Mouse (Mus musculus) midbrain, embryonic 16.5 days (tissue): ENCODE measurements at regions not wholly inside any gene's neighbourhood (a gene's known extent, or its start where the extent isn't known, plus 50 kb on each side); places are given as distances from the start of the nearest gene placed in this dataset.

Experiments
- ATAC-seq: fragments of 200-750 bp; cut with Nextera tagmentation; 2 replicates; pipeline ENCODE4 v1.8.0; 2017; ENCODE audit warnings: moderate TSS enrichment
- H3K27ac ChIP-seq: fragments of 300-500 bp; sonication (generic); 2 replicates; pipeline ENCODE4 v1.5.1; 2014; ENCODE audit warnings: mild to moderate bottlenecking, low read length, mixed read lengths
- H3K27me3 ChIP-seq: fragments of 300-500 bp; sonication (generic); 2 replicates; pipeline ENCODE4 v1.6.1; 2014; ENCODE audit warnings: low read depth, low read length, mixed read lengths; ENCODE audit not compliant: control insufficient read depth, insufficient read depth
- H3K36me3 ChIP-seq: fragments of 300-500 bp; sonication (generic); 2 replicates; pipeline ENCODE4 v1.6.1; 2014; ENCODE audit warnings: mild to moderate bottlenecking, low read length, moderate library complexity, mixed read lengths; ENCODE audit not compliant: control insufficient read depth, insufficient read depth
- H3K4me1 ChIP-seq: fragments of 300-500 bp; sonication (generic); 2 replicates; pipeline ENCODE4 v1.6.1; 2014; ENCODE audit warnings: mild to moderate bottlenecking, low read length, mixed read lengths; ENCODE audit not compliant: control insufficient read depth, insufficient read depth
- H3K4me2 ChIP-seq: fragments of 300-500 bp; sonication (generic); 2 replicates; pipeline ENCODE4 v1.6.1; 2014; ENCODE audit warnings: mild to moderate bottlenecking, low read length, mixed read lengths
- H3K4me3 ChIP-seq: fragments of 300-500 bp; sonication (generic); 2 replicates; pipeline ENCODE4 v1.5.1; 2014; ENCODE audit warnings: low read depth, mild to moderate bottlenecking, low read length, moderate library complexity, mixed read lengths
- H3K9ac ChIP-seq: fragments of 300-500 bp; sonication (generic); 2 replicates; pipeline ENCODE4 v1.6.1; 2014; ENCODE audit warnings: low read depth, low read length, mixed read lengths
- H3K9me3 ChIP-seq: fragments of 300-500 bp; sonication (generic); replicated peaks from 2 replicates; pipeline ENCODE4 v1.6.1; 2014; ENCODE audit warnings: mild to moderate bottlenecking, low read length, mixed read lengths; ENCODE audit not compliant: control insufficient read depth, poor library complexity, severe bottlenecking
- WGBS: fragments of 180-500 bp; shearing (Covaris S2); extraction: QIAGEN DNeasy Blood & Tissue Kit; methylation state at CpG from one replicate; pipeline ENCODE4 v1.1.7; 2014; 5-methylcytosine and 5-hydroxymethylcytosine counted together

DNA sequence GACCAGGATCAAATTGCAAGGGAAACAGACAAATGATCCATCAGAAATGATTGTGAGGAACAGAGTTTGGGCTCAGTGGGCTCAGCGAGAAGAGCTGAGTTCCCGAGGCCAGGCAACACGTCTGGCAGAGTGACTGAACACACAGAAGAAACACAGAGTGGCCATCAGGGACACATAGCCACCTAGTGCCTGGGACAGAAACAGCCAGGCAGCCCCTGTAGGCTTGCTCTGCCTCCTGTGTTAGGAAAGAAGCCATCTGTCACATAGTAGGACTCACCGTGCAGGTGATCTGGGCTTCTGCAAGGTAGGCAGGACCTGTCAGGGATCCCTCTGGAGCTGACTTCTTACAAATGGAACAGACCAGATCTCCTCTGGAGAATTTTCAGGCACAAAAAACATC, 383.4 kb downstream of the Gm45692 start:
- Histone ChIP-seq H3K27me3 (no peaks in the 10 kb centered on the region), H3K4me2 (no peak overlapping the region), H3K36me3 (no peaks in the 10 kb centered on the region), H3K4me3 (no peak overlapping the region), H3K4me1 (no peaks in the 10 kb centered on the region), H3K9me3 (no peaks in the 10 kb centered on the region), H3K27ac (no peak overlapping the region), H3K9ac (no peak overlapping the region)
- whole genome bisulfite sequencing: 63% methylated on average over 4 of the region's 4 CpGs
- ATAC-seq: no peak

DNA sequence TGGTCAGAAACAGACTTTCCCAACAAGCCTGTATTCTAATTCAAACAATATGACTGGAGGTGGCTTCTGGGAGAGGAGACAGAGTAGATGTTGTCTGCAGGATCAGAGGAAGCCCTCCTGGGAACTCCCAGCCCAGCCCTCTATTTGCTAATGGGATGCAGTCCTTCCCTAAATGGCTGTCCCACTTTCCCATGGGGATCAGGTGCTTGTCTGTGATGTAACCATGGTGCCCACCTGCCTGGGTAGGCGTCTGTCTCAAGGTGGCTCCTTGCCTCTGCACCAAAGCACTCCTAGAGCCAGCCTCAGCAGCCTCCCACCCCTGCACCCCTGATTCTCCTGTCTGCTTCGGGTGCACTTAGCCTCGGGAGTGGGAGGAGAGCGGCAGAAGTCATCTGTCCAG, 384.6 kb downstream of the Gm45692 start:
- no peak overlapping the region for H3K4me3 ChIP-seq
- no peak overlapping the region for H3K4me2 ChIP-seq
- H3K9ac ChIP-seq: no peak overlapping the region
- H3K9me3 ChIP-seq: no peaks in the 10 kb centered on the region
- WGBS: 88% methylated on average over 4 of the region's 4 CpGs
- H3K36me3 ChIP-seq: no peaks in the 10 kb centered on the region
- H3K27ac ChIP-seq: no peak overlapping the region
- H3K27me3 ChIP-seq: no peaks in the 10 kb centered on the region
- H3K4me1 ChIP-seq: peaks cover 2% of the 10 kb centered on the region; the same call in 1 of the 2 replicates
- ATAC-seq: no peak

DNA sequence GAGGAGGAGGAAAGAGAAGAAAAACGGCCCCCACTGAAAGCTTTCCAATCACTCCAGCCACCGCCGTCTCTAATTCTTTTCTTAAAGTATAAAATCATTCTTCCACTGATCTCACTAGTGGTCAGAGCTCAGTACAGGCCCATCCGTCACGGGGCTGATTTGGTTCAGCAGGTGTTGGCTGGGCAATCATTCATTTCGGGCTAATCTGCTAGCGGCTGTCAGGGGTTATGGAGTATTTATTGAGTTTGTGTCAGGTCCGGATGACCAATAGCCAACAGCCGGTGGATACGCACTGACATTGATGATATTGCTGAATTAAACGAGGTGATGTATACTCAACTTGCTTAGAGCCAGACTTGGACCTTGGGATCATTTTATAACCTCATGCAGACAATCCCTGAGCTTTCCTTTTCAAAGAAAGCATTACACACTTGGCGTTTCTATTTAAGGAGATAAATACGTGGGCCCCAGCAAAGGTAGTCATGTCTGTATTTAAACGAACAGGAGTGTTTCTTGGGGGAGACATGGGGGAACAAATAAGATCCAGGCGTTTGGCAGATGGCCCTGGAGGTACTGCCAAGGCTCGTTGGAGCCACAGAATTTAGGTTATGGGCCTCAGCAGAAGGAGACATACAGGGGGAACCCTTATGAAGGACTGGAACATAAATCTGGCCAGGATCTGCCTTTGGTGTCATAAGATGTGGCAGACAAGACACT, 385.1 kb downstream of the Gm45692 start:
- 71% methylated on average over 16 of the region's 16 CpGs for WGBS
- Histone ChIP-seq H3K9me3 (no peaks in the 10 kb centered on the region), H3K27ac (no peak overlapping the region), H3K4me2 (no peak overlapping the region), H3K4me3 (no peak overlapping the region), H3K27me3 (no peaks in the 10 kb centered on the region), H3K4me1 (peaks cover 2% of the 10 kb centered on the region; the same call in 1 of the 2 replicates), H3K36me3 (no peaks in the 10 kb centered on the region), H3K9ac (no peak overlapping the region)
- ATAC-seq: no peak

DNA sequence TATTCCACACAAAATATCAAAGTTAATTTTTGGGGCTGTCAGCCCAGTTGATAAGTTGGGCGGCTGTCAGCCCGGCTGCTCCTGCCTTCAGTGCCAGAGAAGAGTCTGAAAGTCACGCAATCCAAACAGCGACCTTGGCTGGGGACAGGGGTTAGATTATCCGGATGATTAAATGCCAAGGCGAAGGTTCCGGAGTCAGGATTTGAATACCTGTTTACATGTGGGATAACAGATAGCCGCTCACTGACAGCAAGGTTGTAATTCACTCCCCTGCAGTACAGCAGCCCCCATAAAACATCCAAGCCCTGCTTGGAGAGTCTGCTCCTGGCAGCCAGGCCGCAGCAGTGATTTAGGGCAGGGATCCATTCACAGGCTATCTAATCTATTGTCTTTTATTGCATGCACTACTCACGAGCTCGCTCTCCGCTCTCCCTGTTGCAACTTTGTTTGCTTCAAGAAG, 388.3 kb downstream of the Gm45692 start:
- Histone ChIP-seq H3K4me2 (no peak overlapping the region), H3K27me3 (no peaks in the 10 kb centered on the region), H3K27ac (no peak overlapping the region), H3K9ac (no peak overlapping the region), H3K36me3 (no peaks in the 10 kb centered on the region), H3K4me1 (peaks cover 2% of the 10 kb centered on the region; the same call in 1 of the 2 replicates), H3K4me3 (no peak overlapping the region), H3K9me3 (no peaks in the 10 kb centered on the region)
- WGBS: 49% methylated on average over 12 of the region's 12 CpGs
- ATAC-seq: no peak

DNA sequence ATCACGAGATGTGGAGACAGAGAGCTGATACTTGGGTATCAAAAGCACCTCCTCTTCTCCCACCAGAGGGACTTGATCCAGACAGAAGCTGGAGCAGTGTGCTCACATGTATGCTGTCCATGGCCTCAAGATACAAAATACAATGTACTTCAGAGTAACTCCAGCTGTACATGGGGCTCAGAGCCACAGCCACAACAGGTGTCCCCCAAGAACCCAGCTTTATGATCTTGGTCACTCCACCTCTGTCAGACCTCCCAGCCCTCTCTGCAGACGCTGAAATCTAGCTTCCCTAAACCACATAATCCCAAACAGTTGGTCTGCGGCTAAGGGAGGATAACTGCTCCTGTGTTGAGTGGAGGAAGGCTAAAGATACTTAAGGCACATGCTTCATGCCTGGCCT, 389.9 kb downstream of the Gm45692 start:
- no peaks in the 10 kb centered on the region for H3K9me3 ChIP-seq
- no peak overlapping the region for H3K4me2 ChIP-seq
- no peaks in the 10 kb centered on the region for H3K36me3 ChIP-seq
- H3K27me3 ChIP-seq: no peaks in the 10 kb centered on the region
- no peak overlapping the region for H3K4me3 ChIP-seq
- no peak for ATAC-seq
- 75% methylated on average over 3 of the region's 3 CpGs for whole genome bisulfite sequencing
- peaks cover 2% of the 10 kb centered on the region; the same call in 1 of the 2 replicates for H3K4me1 ChIP-seq
- no peak overlapping the region for H3K9ac ChIP-seq
- H3K27ac ChIP-seq: no peak overlapping the region

DNA sequence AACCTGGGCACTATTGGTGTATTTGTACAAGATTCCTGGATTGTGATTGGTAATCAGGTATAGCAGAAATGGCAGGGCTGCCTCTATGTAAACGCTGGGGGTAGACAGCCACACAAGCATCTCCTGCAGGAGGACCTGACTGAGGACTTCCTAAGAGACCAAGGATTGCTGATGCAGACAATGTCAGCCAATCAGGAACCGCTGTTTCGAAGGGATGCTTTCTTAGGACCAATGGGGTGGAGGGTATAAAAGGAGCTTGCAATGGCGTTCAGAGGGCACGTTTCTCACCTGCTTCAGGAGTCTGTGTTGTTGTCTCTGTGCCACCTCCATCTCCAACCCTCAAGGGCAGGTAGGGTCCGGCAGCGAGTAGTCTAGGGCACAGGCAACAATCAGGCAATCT, 393.7 kb downstream of the Gm45692 start:
- H3K4me3 ChIP-seq: no peak overlapping the region

DNA sequence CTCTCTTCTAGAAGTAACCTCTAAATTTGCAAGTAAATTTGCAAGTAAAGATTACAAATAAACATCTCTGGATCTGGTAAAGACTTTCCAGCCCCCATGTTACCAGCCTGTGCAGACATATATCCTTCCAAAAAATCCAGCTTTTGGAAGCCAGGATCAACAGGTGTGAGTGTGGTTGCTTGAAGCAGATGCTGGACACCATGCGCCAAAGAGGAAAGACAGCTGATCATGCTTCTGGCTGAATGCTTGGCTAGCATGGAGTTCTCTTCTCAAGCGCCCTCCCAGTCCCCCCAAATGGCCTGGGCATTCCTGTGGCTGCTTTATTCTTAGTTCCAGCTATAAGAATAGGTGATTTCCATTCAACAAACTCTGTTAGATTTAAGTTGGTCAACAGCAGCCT, 404.9 kb downstream of the Gm45692 start:
- Histone ChIP-seq H3K4me2 (no peak overlapping the region), H3K27me3 (no peaks in the 10 kb centered on the region), H3K4me3 (no peak overlapping the region), H3K27ac (no peak overlapping the region), H3K4me1 (peaks cover 5% of the 10 kb centered on the region), H3K9ac (no peak overlapping the region), H3K36me3 (no peaks in the 10 kb centered on the region), H3K9me3 (no peaks in the 10 kb centered on the region)
- 91% methylated on average over 2 of the region's 2 CpGs for WGBS
- ATAC-seq: no peak

More for the DNA sequence above, 393.7 kb downstream of the Gm45692 start:
- no peaks in the 10 kb centered on the region; the same call in 1 of the 2 replicates for H3K4me1 ChIP-seq
- WGBS: 92% methylated on average over 7 of the region's 7 CpGs
- no peaks in the 10 kb centered on the region for H3K36me3 ChIP-seq
- ATAC-seq: no peak
- no peaks in the 10 kb centered on the region for H3K9me3 ChIP-seq
- no peak overlapping the region for H3K9ac ChIP-seq
- H3K27ac ChIP-seq: no peak overlapping the region
- no peaks in the 10 kb centered on the region for H3K27me3 ChIP-seq
- no peak overlapping the region for H3K4me2 ChIP-seq

DNA sequence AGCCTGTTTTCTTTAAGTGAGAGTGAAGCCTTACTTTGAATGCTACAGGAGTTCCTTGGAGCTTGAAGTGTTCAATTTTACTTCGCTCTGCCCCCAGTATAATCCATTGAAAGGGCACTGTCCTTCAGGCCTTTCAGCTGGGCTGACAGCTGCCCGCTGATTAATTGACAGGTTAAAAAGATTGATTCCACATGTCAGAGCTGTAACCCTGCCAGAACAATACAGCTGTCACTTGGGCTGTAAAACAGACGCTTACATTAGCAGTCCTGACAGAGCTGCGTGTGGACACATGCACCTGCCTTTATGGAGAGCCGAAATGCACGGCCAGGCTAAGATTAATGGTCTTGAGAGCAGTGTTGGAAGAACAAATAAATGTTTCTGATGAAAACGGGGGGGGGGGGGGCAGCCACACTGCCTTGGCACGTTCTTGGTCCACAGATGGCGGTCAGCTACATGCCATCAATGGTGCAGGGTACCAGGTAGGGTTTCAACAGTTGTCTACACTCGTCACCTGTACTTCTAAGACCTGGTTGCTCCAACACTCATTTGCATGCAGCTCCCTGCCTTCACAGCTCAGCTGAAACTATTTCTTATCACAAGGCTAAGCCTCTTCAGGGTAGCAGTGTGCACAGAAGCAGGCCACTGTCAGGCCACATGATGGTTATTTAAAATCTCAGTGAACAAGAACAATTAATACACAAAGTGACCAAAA, 407.3 kb downstream of the Gm45692 start:
- Histone ChIP-seq H3K9ac (no peak overlapping the region), H3K9me3 (no peaks in the 10 kb centered on the region), H3K27me3 (no peaks in the 10 kb centered on the region), H3K4me3 (no peak overlapping the region), H3K4me1 (peaks cover 5% of the 10 kb centered on the region), H3K27ac (no peak overlapping the region), H3K4me2 (no peak overlapping the region), H3K36me3 (no peaks in the 10 kb centered on the region)
- ATAC-seq: no peak
- WGBS: 25% methylated on average over 10 of the region's 10 CpGs

DNA sequence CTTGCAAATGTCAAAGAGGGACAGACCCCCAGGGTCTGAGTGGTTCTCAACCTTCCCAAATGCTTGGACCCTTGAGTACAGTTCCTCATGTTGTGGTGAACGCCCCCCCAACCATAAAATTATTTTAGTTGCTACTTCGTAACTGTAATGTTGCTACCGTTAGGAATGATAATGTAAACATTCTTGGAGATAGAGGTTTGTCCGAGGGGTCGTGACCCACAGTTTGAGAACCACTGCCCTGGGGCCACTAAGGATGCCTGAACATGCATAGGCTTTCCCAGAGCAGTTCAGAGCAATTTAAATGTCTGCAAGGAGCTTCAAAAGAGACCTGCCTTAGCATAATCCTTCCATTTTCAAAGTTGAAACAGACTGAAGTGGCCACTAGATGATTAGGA, 407.8 kb downstream of the Gm45692 start:
- ATAC-seq: no peak
- H3K9me3 ChIP-seq: no peaks in the 10 kb centered on the region
- no peak overlapping the region for H3K9ac ChIP-seq
- no peaks in the 10 kb centered on the region for H3K36me3 ChIP-seq
- H3K27ac ChIP-seq: no peak overlapping the region
- no peak overlapping the region for H3K4me3 ChIP-seq
- H3K4me1 ChIP-seq: peaks cover 5% of the 10 kb centered on the region
- H3K27me3 ChIP-seq: no peaks in the 10 kb centered on the region
- WGBS: 60% methylated on average over 5 of the region's 5 CpGs
- H3K4me2 ChIP-seq: no peak overlapping the region
